Mouse (Mus musculus) hindbrain, embryonic 14.5 days (tissue): ENCODE results near the gene Krtap19-1. TPM values are rescaled to one million over a fixed set of nuclear protein-coding genes. Genes with fewer than 3 reads are reported as not detected.

Experiments
- ATAC-seq: fragments of 200-750 bp; cut with Nextera tagmentation; 2 replicates; pipeline ENCODE4 v1.8.0; 2017; ENCODE audit warnings: moderate number of reproducible peaks, mild to moderate bottlenecking, moderate TSS enrichment, moderate library complexity; ENCODE audit not compliant: low FRiP score
- DNase-seq: peaks from one replicate; pipeline ENCODE4 v3.0.0-alpha.2; 2015; ENCODE audit warnings: low spot score
- H3K27ac ChIP-seq: fragments of 300-500 bp; sonication (generic); 2 replicates; pipeline ENCODE4 v1.5.1; 2014; ENCODE audit warnings: mild to moderate bottlenecking, moderate library complexity
- H3K27me3 ChIP-seq: fragments of 300-500 bp; sonication (generic); 2 replicates; pipeline ENCODE4 v1.6.1; 2014; ENCODE audit warnings: mild to moderate bottlenecking, low read length, mixed read lengths; ENCODE audit not compliant: control insufficient read depth, insufficient read depth
- H3K36me3 ChIP-seq: fragments of 300-500 bp; sonication (generic); replicated peaks from 2 replicates; pipeline ENCODE4 v1.6.1; 2014; ENCODE audit not compliant: control insufficient read depth, insufficient read depth
- H3K4me1 ChIP-seq: fragments of 300-500 bp; sonication (generic); replicated peaks from 2 replicates; pipeline ENCODE4 v1.6.1; 2014; ENCODE audit warnings: antibody characterized with exemption, low read length, mixed read lengths; ENCODE audit not compliant: control insufficient read depth, insufficient read depth
- H3K4me2 ChIP-seq: fragments of 300-500 bp; sonication (generic); replicated peaks from 2 replicates; pipeline ENCODE4 v1.6.1; 2014; ENCODE audit warnings: mild to moderate bottlenecking, moderate library complexity
- H3K4me3 ChIP-seq: fragments of 300-500 bp; sonication (generic); replicated peaks from 2 replicates; pipeline ENCODE4 v1.5.1; 2014; ENCODE audit warnings: mild to moderate bottlenecking, low read length
- H3K9ac ChIP-seq: fragments of 300-500 bp; sonication (generic); 2 replicates; pipeline ENCODE4 v1.6.1; 2014
- H3K9me3 ChIP-seq: fragments of 300-500 bp; sonication (generic); 2 replicates; pipeline ENCODE4 v1.6.1; 2016; ENCODE audit warnings: low read length; ENCODE audit not compliant: control insufficient read depth
- WGBS: fragments of 180-500 bp; shearing (Covaris S2); extraction: QIAGEN DNeasy Blood & Tissue Kit; methylation state at CpG from one replicate; pipeline ENCODE4 v1.1.7; 2014; 5-methylcytosine and 5-hydroxymethylcytosine counted together
- polyA plus RNA-seq: library from polyadenylated mRNA; unstranded; fragments of >200 nt; fragmentation: Nextera tagmentation; extraction: Ambion mirVana; gene quantifications from 2 replicates; pipeline ENCODE4 v1.2.1, GENCODE M21; 2014

Krtap19-1 gene
- polyA plus RNA-seq, 1 experiment from 2014 or later = not detected

- H3K4me3 ChIP-seq = no peak overlapping the region
- H3K27me3 ChIP-seq = no peaks in the 10 kb centered on the region
- 58% methylated on average over 3 of the region's 3 CpGs for WGBS
- no peaks in the 10 kb centered on the region for H3K9me3 ChIP-seq
- no peaks in the 10 kb centered on the region for H3K4me1 ChIP-seq
- no peak overlapping the region for H3K4me2 ChIP-seq
- no peaks in the 10 kb centered on the region for H3K36me3 ChIP-seq
- DNase-seq (no peak), ATAC-seq (no peak)
- H3K9ac ChIP-seq = no peak overlapping the region
- no peak overlapping the region for H3K27ac ChIP-seq
These were observed 42.2 kb downstream of the Krtap19-1 start for GRCm38 (mm10) chr16:88826978-88827377.

GRCm38 (mm10) chr16:88826095-88826652, 43.0 kb downstream of the Krtap19-1 start, which contains the start of gene Krtap14:
Gene Krtap14 (minus strand): TSS chr16:88826145.
- Histone ChIP-seq H3K4me1 (no peaks in the 10 kb centered on the region), H3K4me3 (no peak within 1 kb of the TSS), H3K4me2 (no peak within 1 kb of the TSS), H3K9me3 (no peaks in the 10 kb centered on the region), H3K9ac (no peak within 1 kb of the TSS), H3K27me3 (no peaks in the 10 kb centered on the region), H3K36me3 (no peaks in the 10 kb centered on the region), H3K27ac (no peak within 1 kb of the TSS)
- no peak for ATAC-seq
- DNase-seq = no peak
- 75% methylated on average over 9 of the region's 9 CpGs for WGBS

- 78% methylated on average over 3 of the region's 3 CpGs for WGBS
- no peak overlapping the region for H3K4me2 ChIP-seq
- H3K27me3 ChIP-seq = no peaks in the 10 kb centered on the region
- no peak overlapping the region for H3K27ac ChIP-seq
- no peak overlapping the region for H3K9ac ChIP-seq
- DNase-seq (no peak), ATAC-seq (no peak)
- no peak overlapping the region for H3K4me3 ChIP-seq
- no peaks in the 10 kb centered on the region for H3K36me3 ChIP-seq
- no peaks in the 10 kb centered on the region for H3K9me3 ChIP-seq
- H3K4me1 ChIP-seq = no peaks in the 10 kb centered on the region
These were observed 45.5 kb downstream of the Krtap19-1 start for GRCm38 (mm10) chr16:88823736-88824135.

GRCm38 (mm10) chr16:88820066-88820465, 49.1 kb downstream of the Krtap19-1 start, which contains the start of gene Krtap15:
Gene Krtap15 (plus strand): TSS chr16:88820215.
- Histone ChIP-seq H3K4me3 (no peak within 1 kb of the TSS), H3K4me1 (no peaks in the 10 kb centered on the region), H3K27ac (no peak within 1 kb of the TSS), H3K4me2 (no peak within 1 kb of the TSS), H3K9ac (no peak within 1 kb of the TSS), H3K27me3 (no peaks in the 10 kb centered on the region), H3K9me3 (no peaks in the 10 kb centered on the region), H3K36me3 (no peaks in the 10 kb centered on the region)
- WGBS = 88% methylated on average over 3 of the region's 3 CpGs
- ATAC-seq = no peak
- DNase-seq = no peak

Other genes starting within 250 kb of the Krtap19-1 start
- gene 2310079G19Rik, start 241.7 kb downstream of the Krtap19-1 start, polyA plus RNA-seq = not detected in 2 replicates
- not detected in 2 replicates for gene Krtap26-1, start 221.6 kb downstream of the Krtap19-1 start, polyA plus RNA-seq
- gene Krtap27-1, start 197.7 kb downstream of the Krtap19-1 start, polyA plus RNA-seq = not detected in 2 replicates
- gene 2310061N02Rik, start 161.4 kb downstream of the Krtap19-1 start, polyA plus RNA-seq = not detected in 2 replicates
- not detected in 2 replicates for gene Krtap13-1, start 140.5 kb downstream of the Krtap19-1 start, polyA plus RNA-seq
- not detected in 2 replicates for gene Krtap13, start 117.8 kb downstream of the Krtap19-1 start, polyA plus RNA-seq
- not detected in 2 replicates for gene 2310034C09Rik, start 110.6 kb downstream of the Krtap19-1 start, polyA plus RNA-seq
- not detected in 2 replicates for gene 2310057N15Rik, start 95.2 kb downstream of the Krtap19-1 start, polyA plus RNA-seq
- gene Gm5965, start 91.5 kb downstream of the Krtap19-1 start, polyA plus RNA-seq = not detected in 2 replicates
- not detected in 2 replicates for gene Gm20741, start 57.2 kb downstream of the Krtap19-1 start, polyA plus RNA-seq
- gene Krtap15, start 49.2 kb downstream of the Krtap19-1 start, polyA plus RNA-seq = not detected in 2 replicates
- not detected in 2 replicates for gene Krtap14, start 43.3 kb downstream of the Krtap19-1 start, polyA plus RNA-seq
- gene Krtap19-2, start 4.9 kb upstream of the Krtap19-1 start, polyA plus RNA-seq = not detected in 2 replicates
- gene Krtap19-3, start 8.6 kb upstream of the Krtap19-1 start, polyA plus RNA-seq = not detected in 2 replicates
- not detected in 2 replicates for gene Krtap19-4, start 15.7 kb upstream of the Krtap19-1 start, polyA plus RNA-seq
- not detected in 2 replicates for gene Krtap19-5, start 27.0 kb upstream of the Krtap19-1 start, polyA plus RNA-seq
- not detected in 2 replicates for gene Krtap19-9b, start 62.9 kb upstream of the Krtap19-1 start, polyA plus RNA-seq
- gene Krtap16-3, start 93.5 kb upstream of the Krtap19-1 start, polyA plus RNA-seq = not detected in 2 replicates
- not detected in 2 replicates for gene Krtap22-2, start 141.3 kb upstream of the Krtap19-1 start, polyA plus RNA-seq
- gene Gm10229, start 145.9 kb upstream of the Krtap19-1 start, polyA plus RNA-seq = not detected in 2 replicates
- gene Krtap6-1, start 162.3 kb upstream of the Krtap19-1 start, polyA plus RNA-seq = not detected in 2 replicates
- not detected in 2 replicates for gene Gm10228, start 172.1 kb upstream of the Krtap19-1 start, polyA plus RNA-seq
- gene Krtap6-5, start 178.5 kb upstream of the Krtap19-1 start, polyA plus RNA-seq = not detected in 2 replicates
- gene 1110025L11Rik, start 194.6 kb upstream of the Krtap19-1 start, polyA plus RNA-seq = not detected in 2 replicates
- gene Krtap6-3, start 214.6 kb upstream of the Krtap19-1 start, polyA plus RNA-seq = not detected in 2 replicates